Comparison of ENCODE assay signal across 8 mouse cellular contexts in the genomic region with DNA sequence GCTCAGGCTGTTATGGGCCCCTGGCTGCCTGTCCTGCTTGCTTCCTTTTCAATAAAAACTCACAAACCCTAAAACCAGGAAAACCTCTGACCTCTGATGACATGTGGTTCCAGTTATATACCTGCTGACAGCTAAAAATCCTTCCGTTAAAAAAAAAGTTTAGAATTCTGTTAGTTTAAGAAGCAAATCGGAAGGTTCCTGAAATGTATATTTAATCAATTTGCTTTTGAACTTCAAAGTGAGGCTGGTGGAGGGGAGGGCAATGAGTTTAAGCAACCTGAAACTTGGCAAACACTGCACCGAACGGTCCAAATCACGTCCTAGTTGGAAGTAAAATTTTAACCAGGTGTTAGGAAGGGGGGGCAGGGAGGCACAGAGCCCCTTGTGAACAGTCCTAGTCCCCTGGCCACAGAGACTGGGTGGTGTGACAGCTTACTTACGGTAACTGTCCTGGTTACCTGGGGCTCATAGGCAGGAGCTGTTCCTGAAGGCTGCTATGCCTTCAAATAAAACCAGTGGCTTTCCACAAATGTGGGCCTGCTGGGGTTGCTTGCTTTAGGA. TPM values are rescaled to one million over a fixed set of nuclear protein-coding genes. Genes with fewer than 3 reads are reported as not detected.
DNase-seq lines count a peak whose midpoint lies in the region; ATAC-seq lines count a peak whose summit lies in the region.
"Had no signal": no experiment of that assay in that cellular context is flagged by ENCODE, and none has a peak within 500 bp of the region (broad histone marks: within the 10 kb centered on the region; RNA-seq: fewer than 3 reads in every experiment).

No protein-coding gene starts in this region.

- peak; percentile 84 for DNase-seq in midbrain, embryonic 11.5 days (ENCODE audit: low spot score, missing footprints)
- DNase-seq in kidney, postnatal 36 days, result peak; percentile 73 to 87
- no peak for DNase-seq in adrenal gland, adult 2 months
- no peak for DNase-seq in urinary bladder, postnatal 14 days (ENCODE audit: low spot score)
- DNase-seq: thymus, adult 2 months had no signal

- H3K27me3 ChIP-seq in midbrain, embryonic 11.5 days (ENCODE audit: control insufficient read depth, insufficient read depth, low read length), result peaks cover 2% of the 10 kb centered on the region; the same call in 1 of the 2 replicates
- peaks cover 17% of the 10 kb centered on the region for H3K27me3 ChIP-seq in midbrain, embryonic 13.5 days
- peaks cover 13% of the 10 kb centered on the region; the same call in 1 of the 2 replicates for H3K27me3 ChIP-seq in hindbrain, embryonic 12.5 days
- no peaks in the 10 kb centered on the region for H3K27me3 ChIP-seq in stomach, embryonic 15.5 days (replicated peaks)

- no peak for ATAC-seq in midbrain, embryonic 11.5 days (ENCODE audit: low FRiP score)
- no peak for ATAC-seq in midbrain, embryonic 13.5 days
- no peak for ATAC-seq in hindbrain, embryonic 12.5 days (ENCODE audit: low FRiP score)
- ATAC-seq in stomach, embryonic 15.5 days (ENCODE audit: insufficient read depth, low FRiP score, low read depth), result 0 out of 2 replicates have a peak, but pooled peaks have one; percentile 6

- 0 out of 2 replicates have a peak overlapping the region, but pooled peaks have one; percentile 10 for H3K9ac ChIP-seq in midbrain, embryonic 11.5 days (ENCODE audit: low read length)
- H3K9ac ChIP-seq in midbrain, embryonic 13.5 days (replicated peaks), result no peak overlapping the region
- no peak overlapping the region for H3K9ac ChIP-seq in hindbrain, embryonic 12.5 days
- H3K9ac ChIP-seq in stomach, embryonic 15.5 days, result no peak overlapping the region

- H3K27ac ChIP-seq in midbrain, embryonic 11.5 days (ENCODE audit: low read depth, low read length), result peak overlapping the region; percentile 45; the same call in 1 of the 2 replicates
- H3K27ac ChIP-seq in midbrain, embryonic 13.5 days, result no peak overlapping the region
- 0 out of 2 replicates have a peak overlapping the region, but pooled peaks have one; percentile 76 for H3K27ac ChIP-seq in hindbrain, embryonic 12.5 days
- H3K27ac ChIP-seq in stomach, embryonic 15.5 days, result peak overlapping the region; percentile 82

- WGBS in midbrain, embryonic 11.5 days, result 33% methylated on average over 6 of the region's 6 CpGs
- WGBS in midbrain, embryonic 13.5 days, result 38% methylated on average over 6 of the region's 6 CpGs
- WGBS in hindbrain, embryonic 12.5 days, result 28% methylated on average over 6 of the region's 6 CpGs
- WGBS in stomach, embryonic 15.5 days, result 41% methylated on average over 6 of the region's 6 CpGs

- H3K4me3 ChIP-seq in midbrain, embryonic 11.5 days (ENCODE audit: low read depth, low read length), result no peak overlapping the region
- H3K4me3 ChIP-seq in midbrain, embryonic 13.5 days (replicated peaks), result no peak overlapping the region
- H3K4me3 ChIP-seq in hindbrain, embryonic 12.5 days, result no peak overlapping the region
- no peak overlapping the region for H3K4me3 ChIP-seq in stomach, embryonic 15.5 days (replicated peaks)

- no peak overlapping the region for H3K4me2 ChIP-seq in midbrain, embryonic 11.5 days
- no peak overlapping the region for H3K4me2 ChIP-seq in midbrain, embryonic 13.5 days (replicated peaks)
- no peak overlapping the region for H3K4me2 ChIP-seq in hindbrain, embryonic 12.5 days (replicated peaks)
- no peak overlapping the region for H3K4me2 ChIP-seq in stomach, embryonic 15.5 days

- no peaks in the 10 kb centered on the region for H3K36me3 ChIP-seq in midbrain, embryonic 11.5 days (ENCODE audit: control insufficient read depth, insufficient read depth, low read length)
- H3K36me3 ChIP-seq in midbrain, embryonic 13.5 days, result 0 out of 2 replicates have a peak, but pooled peaks cover 4% of the 10 kb centered on the region
- no peaks in the 10 kb centered on the region for H3K36me3 ChIP-seq in hindbrain, embryonic 12.5 days
- no peaks in the 10 kb centered on the region for H3K36me3 ChIP-seq in stomach, embryonic 15.5 days

- H3K9me3 ChIP-seq in midbrain, embryonic 11.5 days (ENCODE audit: control insufficient read depth, low read length), result no peaks in the 10 kb centered on the region
- no peaks in the 10 kb centered on the region for H3K9me3 ChIP-seq in midbrain, embryonic 13.5 days
- no peaks in the 10 kb centered on the region for H3K9me3 ChIP-seq in hindbrain, embryonic 12.5 days (replicated peaks)
- H3K9me3 ChIP-seq in stomach, embryonic 15.5 days, result no peaks in the 10 kb centered on the region

- H3K4me1 ChIP-seq in midbrain, embryonic 11.5 days (ENCODE audit: control insufficient read depth, insufficient read depth, low read length), result peaks cover 55% of the 10 kb centered on the region
- peaks cover 77% of the 10 kb centered on the region for H3K4me1 ChIP-seq in midbrain, embryonic 13.5 days (replicated peaks)
- H3K4me1 ChIP-seq in hindbrain, embryonic 12.5 days, result peaks cover 89% of the 10 kb centered on the region
- H3K4me1 ChIP-seq in stomach, embryonic 15.5 days, result peaks cover 82% of the 10 kb centered on the region

RNA-seq across cellular contexts. Expression of gene Shb, which starts 41.1 kb away (rescaled TPM):
- polyA plus RNA-seq in midbrain, embryonic 11.5 days (2014; fragmentation: Nextera tagmentation; extraction: Ambion mirVana), result 2.7 and 2.8 TPM in 2 replicates
- 2.7 and 3.6 TPM in 2 replicates for polyA plus RNA-seq in midbrain, embryonic 13.5 days (2015; fragmentation: Nextera tagmentation; extraction: Ambion mirVana)
- polyA plus RNA-seq in hindbrain, embryonic 12.5 days (2016; fragmentation: Nextera tagmentation; extraction: Ambion mirVana), result 10.0 and 10.1 TPM in 2 replicates
- 5.4 and 5.8 TPM in 2 replicates for polyA plus RNA-seq in stomach, embryonic 15.5 days (2015; fragmentation: Nextera tagmentation; extraction: Ambion mirVana)
- 100 to 1,000 TPM in 1 of 2 experiments, 10 to 100 TPM in 1; 48.7 to 154 TPM for total RNA-seq in adrenal gland, adult 2 months (2021)
- polyA plus RNA-seq in adrenal gland, adult 2 months (2012; rRNA removed), result 71.0 and 106 TPM in 2 replicates

Comparison
In these comparisons a context has a peak if more than half of its experiments do, and no peak if none do; other contexts are left out.
1. DNase-seq: peak in midbrain, embryonic 11.5 days (single experiment) and kidney, postnatal 36 days (2 of 2); none in adrenal gland, adult 2 months (single experiment) and urinary bladder, postnatal 14 days (single experiment).